Mouse (Mus musculus) retina, postnatal 1 day (tissue): ENCODE data around the gene Ndufb4.

ENCODE experiments used
- DNase-seq: peaks from one replicate; pipeline ENCODE4 v3.0.0-alpha.2; 2012

The Ndufb4 gene

GRCm38 (mm10) chr16:37634578-37634977 is 19.7 kb downstream of the Ndufb4 start:
- DNase-seq: no peak

- no peak for DNase-seq
Observed at GRCm38 (mm10) chr16:37629011-37629410, 25.2 kb downstream of the Ndufb4 start.

GRCm38 (mm10) chr16:37628336-37628735 is 25.9 kb downstream of the Ndufb4 start:
- no peak for DNase-seq

- DNase-seq: no peak
Observed at GRCm38 (mm10) chr16:37626388-37626949, 27.8 kb downstream of the Ndufb4 start.

- peak; percentile 46 for DNase-seq
Observed at GRCm38 (mm10) chr16:37622919-37623318, 31.3 kb downstream of the Ndufb4 start.

- no peak for DNase-seq
Observed at GRCm38 (mm10) chr16:37622403-37622802, 31.9 kb downstream of the Ndufb4 start.

GRCm38 (mm10) chr16:37617695-37618094 is 36.6 kb downstream of the Ndufb4 start:
- peak; percentile 24 for DNase-seq

GRCm38 (mm10) chr16:37616104-37616503 is 38.1 kb downstream of the Ndufb4 start:
- DNase-seq: no peak

GRCm38 (mm10) chr16:37615429-37615828 is 38.8 kb downstream of the Ndufb4 start:
- no peak for DNase-seq

- DNase-seq: no peak
Observed at GRCm38 (mm10) chr16:37614540-37614939, 39.7 kb downstream of the Ndufb4 start.

GRCm38 (mm10) chr16:37612013-37612412 is 42.2 kb downstream of the Ndufb4 start:
- DNase-seq: no peak

- no peak for DNase-seq
Observed at GRCm38 (mm10) chr16:37611072-37611471, 43.2 kb downstream of the Ndufb4 start.

- no peak for DNase-seq
Observed at GRCm38 (mm10) chr16:37610333-37610732, 43.9 kb downstream of the Ndufb4 start.

GRCm38 (mm10) chr16:37604243-37604642 is 50.0 kb downstream of the Ndufb4 start:
- DNase-seq: no peak

- no peak for DNase-seq
Observed at GRCm38 (mm10) chr16:37603431-37603830, 50.8 kb downstream of the Ndufb4 start.

GRCm38 (mm10) chr16:37599326-37599725 is 54.9 kb downstream of the Ndufb4 start:
- no peak for DNase-seq

- DNase-seq: no peak
Observed at GRCm38 (mm10) chr16:37598463-37598862, 55.8 kb downstream of the Ndufb4 start.

- no peak for DNase-seq
Observed at GRCm38 (mm10) chr16:37597412-37597811, 56.8 kb downstream of the Ndufb4 start.
